Mouse (Mus musculus): ENCODE measurements around the gene Setd1b. TPM values are rescaled to one million over a fixed set of nuclear protein-coding genes. Genes with fewer than 3 reads are reported as not detected.
"Not testable (repeated sequence)": the region's sequence is repeated elsewhere in the genome, so short reads cannot be mapped to it uniquely, and the experiment has no call there.

Setd1b gene
- polyA plus RNA-seq, 2 experiments, result 2.7 to 3.3 TPM

- TF ChIP-seq CTCF (IDR thresholded peaks at IDR 0.05; ENCODE audit: low read depth) (no peak), EP300 (IDR thresholded peaks at IDR 0.05; ENCODE audit: low read depth) (no peak)
- Histone ChIP-seq H3K4me2 (ENCODE audit: low read depth) (no peak overlapping the region), H3K4me1 (replicated peaks; ENCODE audit: control insufficient read depth in 2 of 2, insufficient read depth in 2 of 2, low read length in 1 of 2) (peaks cover 56 to 57% of the 10 kb centered on the region in 2 experiments), H3K9me3 (ENCODE audit: control insufficient read depth, low read length) (no peaks in the 10 kb centered on the region), H3K4me3 (ENCODE audit: insufficient read depth in 1 of 2, low read depth in 2 of 2, low read length in 2 of 2) (no peak overlapping the region), H3K36me3 (replicated peaks; ENCODE audit: control insufficient read depth, insufficient read depth, low read depth) (no peaks in the 10 kb centered on the region), H3K9ac (replicated peaks) (no peak overlapping the region), H3K27ac (peak overlapping the region; percentile 16), H3K27me3 (ENCODE audit: control insufficient read depth, insufficient read depth, low read length) (no peaks in the 10 kb centered on the region)
- ATAC-seq (ENCODE audit: insufficient read depth), result no peak
- WGBS (ENCODE audit: insufficient replicate concordance), result 82% methylated on average over 16 of the region's 16 CpGs
- DNase-seq (ENCODE audit: low read depth in 3 of 3, low spot score in 3 of 3), result no peak
Observed at GRCm38 (mm10) chr5:123195500-123196000, 53.6 kb downstream of the Setd1b start.

- H3K27ac ChIP-seq, result no peak overlapping the region
- peaks cover 56 to 59% of the 10 kb centered on the region in 2 experiments for H3K4me1 ChIP-seq (replicated peaks; ENCODE audit: control insufficient read depth in 2 of 2, insufficient read depth in 2 of 2, low read length in 1 of 2)
- H3K4me3 ChIP-seq (ENCODE audit: insufficient read depth in 1 of 2, low read depth in 2 of 2, low read length in 2 of 2), result no peak overlapping the region
- WGBS (ENCODE audit: insufficient replicate concordance), result 69% methylated on average over 4 of the region's 4 CpGs
- ATAC-seq (ENCODE audit: insufficient read depth), result peak; percentile 3; the same call in 1 of the 2 replicates
- no peak for DNase-seq (ENCODE audit: low read depth in 3 of 3, low spot score in 3 of 3)
- no peak overlapping the region for H3K4me2 ChIP-seq (ENCODE audit: low read depth)
- no peak overlapping the region for H3K9ac ChIP-seq (replicated peaks)
- no peaks in the 10 kb centered on the region for H3K27me3 ChIP-seq (ENCODE audit: control insufficient read depth, insufficient read depth, low read length)
- H3K9me3 ChIP-seq (ENCODE audit: control insufficient read depth, low read length), result no peaks in the 10 kb centered on the region
- no peak for TF ChIP-seq CTCF (IDR thresholded peaks at IDR 0.05; ENCODE audit: low read depth)
- no peak for TF ChIP-seq EP300 (IDR thresholded peaks at IDR 0.05; ENCODE audit: low read depth)
- H3K36me3 ChIP-seq (replicated peaks; ENCODE audit: control insufficient read depth, insufficient read depth, low read depth), result no peaks in the 10 kb centered on the region
Observed at GRCm38 (mm10) chr5:123196746-123197145, 54.8 kb downstream of the Setd1b start.

DNA sequence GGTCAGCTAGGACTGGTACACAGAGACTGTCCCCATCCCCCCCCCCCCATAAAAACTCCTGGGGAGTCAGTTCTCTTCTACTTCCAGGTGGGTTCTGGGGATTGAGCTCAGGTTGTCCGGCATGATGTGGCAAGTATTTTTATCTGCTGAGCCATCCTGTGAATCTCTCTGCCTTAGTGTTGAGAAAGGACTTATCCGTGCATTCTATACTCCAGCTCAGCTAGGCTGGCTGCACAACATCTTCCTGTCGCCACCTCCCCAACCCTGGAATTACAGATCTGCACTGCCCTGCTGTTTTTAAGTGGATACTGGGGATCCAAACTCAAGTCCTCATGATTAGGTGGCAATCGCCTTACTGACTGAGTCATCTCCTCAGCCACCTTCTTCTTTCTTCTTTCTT lies 56.5 kb downstream of the Setd1b start:
- H3K27me3 ChIP-seq (ENCODE audit: control insufficient read depth, insufficient read depth, low read length), result no peaks in the 10 kb centered on the region
- no peak overlapping the region for H3K27ac ChIP-seq
- no peak for ATAC-seq (ENCODE audit: insufficient read depth)
- H3K4me2 ChIP-seq (ENCODE audit: low read depth), result no peak overlapping the region
- no peak overlapping the region for H3K9ac ChIP-seq (replicated peaks)
- no peaks in the 10 kb centered on the region for H3K9me3 ChIP-seq (ENCODE audit: control insufficient read depth, low read length)
- no peak overlapping the region for H3K4me3 ChIP-seq (ENCODE audit: insufficient read depth in 1 of 2, low read depth in 2 of 2, low read length in 2 of 2)
- no peaks in the 10 kb centered on the region for H3K36me3 ChIP-seq (replicated peaks; ENCODE audit: control insufficient read depth, insufficient read depth, low read depth)
- peaks cover 47 to 52% of the 10 kb centered on the region in 2 experiments for H3K4me1 ChIP-seq (replicated peaks; ENCODE audit: control insufficient read depth in 2 of 2, insufficient read depth in 2 of 2, low read length in 1 of 2)
- no peak for TF ChIP-seq CTCF (IDR thresholded peaks at IDR 0.05; ENCODE audit: low read depth)
- no peak for TF ChIP-seq EP300 (IDR thresholded peaks at IDR 0.05; ENCODE audit: low read depth)
- DNase-seq (ENCODE audit: low read depth in 3 of 3, low spot score in 3 of 3), result no peak
- WGBS (ENCODE audit: insufficient replicate concordance), result 65% methylated on average over 4 of the region's 4 CpGs

DNA sequence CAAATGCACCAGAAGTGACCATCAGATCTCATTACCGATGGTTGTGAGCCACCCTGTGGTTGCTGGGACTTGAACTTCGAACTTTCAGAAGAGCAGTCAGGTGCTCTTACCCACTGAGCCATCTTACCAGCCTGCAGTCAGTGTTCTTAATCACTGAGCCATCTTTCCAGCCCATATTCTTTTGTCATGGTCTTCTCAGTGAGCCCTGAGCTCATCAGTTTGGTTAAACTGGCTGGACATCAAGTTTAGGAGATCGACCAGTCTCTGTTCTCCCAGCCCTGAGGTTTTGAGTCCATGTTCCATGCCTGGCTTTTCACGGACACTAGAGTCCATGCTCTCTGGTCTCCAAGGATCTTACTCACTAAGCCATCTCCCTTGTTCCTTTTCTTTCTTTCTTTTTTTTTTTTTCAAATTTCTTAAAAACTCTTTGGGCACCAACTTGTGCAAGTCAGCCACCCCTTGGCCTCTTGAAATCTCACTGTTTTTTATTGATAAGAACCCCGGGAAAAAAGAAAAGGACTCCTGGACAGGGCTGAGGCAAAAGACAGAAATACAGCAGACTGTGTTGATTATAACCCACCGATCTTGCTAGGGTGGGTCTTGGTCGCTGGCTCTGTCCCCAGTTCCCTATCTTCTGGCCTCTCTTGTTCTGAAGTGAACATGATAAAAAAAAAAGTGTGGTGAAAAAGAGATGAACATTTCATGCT lies 59.0 kb downstream of the Setd1b start:
- peak; percentile 73 for ATAC-seq (ENCODE audit: insufficient read depth)
- TF ChIP-seq EP300 (IDR thresholded peaks at IDR 0.05; ENCODE audit: low read depth), result 0 out of 2 replicates have a peak, but pooled peaks have one; percentile 23
- peak overlapping the region; percentile 91 for H3K27ac ChIP-seq
- not testable (repeated sequence) for DNase-seq (ENCODE audit: low read depth in 3 of 3, low spot score in 3 of 3); H3K4me3 ChIP-seq (ENCODE audit: insufficient read depth in 1 of 2, low read depth in 2 of 2, low read length in 2 of 2); H3K9me3 ChIP-seq (ENCODE audit: control insufficient read depth, low read length); H3K27me3 ChIP-seq (ENCODE audit: control insufficient read depth, insufficient read depth, low read length); H3K36me3 ChIP-seq (replicated peaks; ENCODE audit: control insufficient read depth, insufficient read depth, low read depth)
- peaks cover 25 to 27% of the 10 kb centered on the region in 2 experiments for H3K4me1 ChIP-seq (replicated peaks; ENCODE audit: control insufficient read depth in 2 of 2, insufficient read depth in 2 of 2, low read length in 1 of 2)
- H3K9ac ChIP-seq (replicated peaks), result peak overlapping the region; percentile 48
- H3K4me2 ChIP-seq (ENCODE audit: low read depth), result peak overlapping the region; percentile 47
- 47% methylated on average over 5 of the region's 7 CpGs for WGBS (ENCODE audit: insufficient replicate concordance)

DNA sequence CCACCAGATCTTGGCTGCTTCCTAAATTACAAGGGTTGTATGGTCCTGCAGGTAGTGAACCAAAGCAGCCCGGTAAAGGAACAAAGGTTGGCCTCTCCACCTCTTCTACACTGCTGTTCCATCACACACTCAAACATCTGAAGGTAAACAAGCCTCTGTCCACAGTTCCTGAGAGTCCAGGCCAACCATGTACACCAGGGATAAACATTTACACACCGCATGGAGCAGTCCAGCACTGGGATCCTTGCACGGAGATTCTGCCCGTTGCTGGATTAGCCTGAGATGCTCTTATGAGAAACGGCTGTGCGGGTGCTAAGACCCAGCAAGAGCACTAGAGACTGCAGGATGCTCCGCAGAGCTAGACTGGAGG lies 59.5 kb downstream of the Setd1b start:
- ATAC-seq (ENCODE audit: insufficient read depth) (peak; percentile 53), DNase-seq (ENCODE audit: low read depth in 3 of 3, low spot score in 3 of 3) (no peak)
- H3K9ac ChIP-seq (replicated peaks), result no peak overlapping the region
- peak overlapping the region; percentile 75 for H3K27ac ChIP-seq
- H3K4me1 ChIP-seq (replicated peaks; ENCODE audit: control insufficient read depth in 2 of 2, insufficient read depth in 2 of 2, low read length in 1 of 2), result peaks cover 22 to 24% of the 10 kb centered on the region in 2 experiments
- H3K4me2 ChIP-seq (ENCODE audit: low read depth), result peak overlapping the region; percentile 13
- H3K4me3 ChIP-seq (ENCODE audit: insufficient read depth in 1 of 2, low read depth in 2 of 2, low read length in 2 of 2), result no peak overlapping the region
- H3K36me3 ChIP-seq (replicated peaks; ENCODE audit: control insufficient read depth, insufficient read depth, low read depth), result no peaks in the 10 kb centered on the region
- TF ChIP-seq EP300 (IDR thresholded peaks at IDR 0.05; ENCODE audit: low read depth) (no peak), CTCF (IDR thresholded peaks at IDR 0.05; ENCODE audit: low read depth) (no peak)
- 67% methylated on average over 7 of the region's 7 CpGs for WGBS (ENCODE audit: insufficient replicate concordance)
- no peaks in the 10 kb centered on the region for H3K9me3 ChIP-seq (ENCODE audit: control insufficient read depth, low read length)
- no peaks in the 10 kb centered on the region for H3K27me3 ChIP-seq (ENCODE audit: control insufficient read depth, insufficient read depth, low read length)

Measured in liver, embryonic 14.5 days (tissue).